Mouse (Mus musculus): ENCODE results near the gene Rnf213. TPM values are rescaled to one million over a fixed set of nuclear protein-coding genes. Genes with fewer than 3 reads are reported as not detected.

The Rnf213 gene
- polyA plus RNA-seq, 1 experiment = 16.7 TPM

- TF ChIP-seq TCF3 (IDR thresholded peaks at IDR 0.05; ENCODE audit: insufficient read length, low read depth) = no peak
- TF ChIP-seq REST (IDR thresholded peaks at IDR 0.05; ENCODE audit: insufficient read depth, insufficient read length) = no peak
- no peak for TF ChIP-seq USF1 (IDR thresholded peaks at IDR 0.05; ENCODE audit: low read depth)
- no peak for TF ChIP-seq E2F4 (IDR thresholded peaks at IDR 0.05; ENCODE audit: insufficient read depth)
- TF ChIP-seq MAX (IDR thresholded peaks at IDR 0.05; ENCODE audit: low read depth) = no peak
- TF ChIP-seq POLR2AphosphoS2 (IDR thresholded peaks at IDR 0.05; ENCODE audit: insufficient read length, low read depth) = no peak
- no peak for TF ChIP-seq TCF12 (IDR thresholded peaks at IDR 0.05; ENCODE audit: insufficient read depth, poor library complexity, severe bottlenecking)
- TF ChIP-seq MYOD1 (IDR thresholded peaks at IDR 0.05; ENCODE audit: control insufficient read depth in 1 of 3, insufficient read length in 2 of 3, low read depth in 2 of 3) = no peak
- TF ChIP-seq CEBPB (IDR thresholded peaks at IDR 0.05; ENCODE audit: insufficient read depth, poor library complexity, severe bottlenecking) = no peak
- TF ChIP-seq MYOG (IDR thresholded peaks at IDR 0.05; ENCODE audit: control insufficient read depth in 1 of 3, insufficient read depth in 1 of 3, insufficient read length in 2 of 3, low read depth in 2 of 3) = no peak
- no peak for TF ChIP-seq SRF (IDR thresholded peaks at IDR 0.05; ENCODE audit: control insufficient read depth, insufficient read length, low read depth)
- TF ChIP-seq POLR2A (IDR thresholded peaks at IDR 0.05; ENCODE audit: insufficient read length, low read depth) = no peak
- H3ac ChIP-seq (ENCODE audit: control insufficient read depth, insufficient read length) = no peak overlapping the region
- no peak overlapping the region for H3K4me2 ChIP-seq (ENCODE audit: low read depth)
- H3K36me3 ChIP-seq (ENCODE audit: control insufficient read depth, insufficient read depth) = no peaks in the 10 kb centered on the region
- H3K27me3 ChIP-seq (ENCODE audit: control insufficient read depth, insufficient read depth, insufficient read length) = no peaks in the 10 kb centered on the region
- H3K4me3 ChIP-seq = no peak overlapping the region
- H3K79me2 ChIP-seq (ENCODE audit: control insufficient read depth, insufficient read depth) = no peaks in the 10 kb centered on the region
These were observed 133.4 kb downstream of the Rnf213 start for GRCm38 (mm10) chr11:119526068-119526966.

DNA sequence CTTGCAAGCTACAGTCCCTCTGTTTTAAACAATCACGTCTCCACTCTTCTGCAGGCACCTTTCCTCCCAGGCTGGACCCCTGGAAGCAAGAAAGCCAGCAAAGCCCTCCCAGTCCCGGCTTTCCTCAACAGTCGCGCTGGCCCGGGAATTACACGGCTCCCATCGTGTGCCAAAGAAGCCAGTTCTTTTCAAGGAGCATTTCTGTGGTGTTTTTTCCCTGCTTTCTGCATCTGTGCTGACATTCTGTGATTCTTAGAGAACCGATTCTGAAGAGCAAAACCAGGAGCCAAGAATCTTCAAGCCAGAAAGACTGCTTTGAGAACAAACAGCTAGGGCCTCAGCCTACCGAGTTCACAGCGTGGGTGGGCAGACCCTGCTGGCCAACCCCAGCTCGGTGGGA, 136.0 kb downstream of the Rnf213 start:
- H3K4me3 ChIP-seq = no peak overlapping the region
- H3K4me2 ChIP-seq (ENCODE audit: low read depth) = no peak overlapping the region
- no peaks in the 10 kb centered on the region for H3K79me2 ChIP-seq (ENCODE audit: control insufficient read depth, insufficient read depth)
- no peaks in the 10 kb centered on the region for H3K36me3 ChIP-seq (ENCODE audit: control insufficient read depth, insufficient read depth)
- TF ChIP-seq MAX (IDR thresholded peaks at IDR 0.05; ENCODE audit: low read depth) = no peak
- no peak for TF ChIP-seq POLR2A (IDR thresholded peaks at IDR 0.05; ENCODE audit: insufficient read length, low read depth)
- TF ChIP-seq USF1 (IDR thresholded peaks at IDR 0.05; ENCODE audit: low read depth) = no peak
- TF ChIP-seq MYOG (IDR thresholded peaks at IDR 0.05; ENCODE audit: control insufficient read depth in 1 of 3, insufficient read depth in 1 of 3, insufficient read length in 2 of 3, low read depth in 2 of 3) = no peak
- TF ChIP-seq CEBPB (IDR thresholded peaks at IDR 0.05; ENCODE audit: insufficient read depth, poor library complexity, severe bottlenecking) = no peak
- no peaks in the 10 kb centered on the region for H3K27me3 ChIP-seq (ENCODE audit: control insufficient read depth, insufficient read depth, insufficient read length)
- no peak overlapping the region for H3ac ChIP-seq (ENCODE audit: control insufficient read depth, insufficient read length)

DNA sequence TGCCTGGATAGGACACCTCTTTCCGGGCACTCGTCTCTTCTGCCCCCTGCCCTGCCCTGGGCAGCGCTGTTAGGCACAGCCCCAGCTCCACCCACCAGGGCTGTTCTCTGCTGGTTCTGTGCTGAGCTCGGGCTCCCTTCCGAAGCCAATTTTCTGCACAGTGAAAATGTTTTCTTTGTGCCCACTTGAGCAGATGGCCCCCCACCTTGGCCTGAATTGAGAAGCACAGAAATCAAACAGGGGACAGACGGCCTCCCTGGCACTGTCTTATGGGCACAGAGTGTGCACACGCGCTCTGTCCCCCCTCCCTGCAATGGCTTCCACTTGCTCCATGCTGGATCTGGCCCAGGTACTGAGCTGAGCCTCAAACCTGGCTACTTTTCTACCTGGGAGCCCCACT, 139.6 kb downstream of the Rnf213 start:
- H3K4me3 ChIP-seq = no peak overlapping the region
- no peaks in the 10 kb centered on the region for H3K27me3 ChIP-seq (ENCODE audit: control insufficient read depth, insufficient read depth, insufficient read length)
- H3K4me2 ChIP-seq (ENCODE audit: low read depth) = no peak overlapping the region
- H3K36me3 ChIP-seq (ENCODE audit: control insufficient read depth, insufficient read depth) = no peaks in the 10 kb centered on the region
- no peak for TF ChIP-seq TCF3 (IDR thresholded peaks at IDR 0.05; ENCODE audit: insufficient read length, low read depth)
- no peak overlapping the region for H3ac ChIP-seq (ENCODE audit: control insufficient read depth, insufficient read length)
- no peaks in the 10 kb centered on the region for H3K79me2 ChIP-seq (ENCODE audit: control insufficient read depth, insufficient read depth)

- Histone ChIP-seq H3K36me3 (ENCODE audit: control insufficient read depth, insufficient read depth) (no peaks in the 10 kb centered on the region), H3ac (ENCODE audit: control insufficient read depth, insufficient read length) (no peak overlapping the region), H3K4me3 (no peak overlapping the region), H3K79me2 (ENCODE audit: control insufficient read depth, insufficient read depth) (no peaks in the 10 kb centered on the region), H3K4me2 (ENCODE audit: low read depth) (no peak overlapping the region), H3K27me3 (ENCODE audit: control insufficient read depth, insufficient read depth, insufficient read length) (no peaks in the 10 kb centered on the region)
- TF ChIP-seq MYOG (IDR thresholded peaks at IDR 0.05; ENCODE audit: control insufficient read depth in 1 of 3, insufficient read depth in 1 of 3, insufficient read length in 2 of 3, low read depth in 2 of 3) (no peak), CEBPB (IDR thresholded peaks at IDR 0.05; ENCODE audit: insufficient read depth, poor library complexity, severe bottlenecking) (no peak), E2F4 (IDR thresholded peaks at IDR 0.05; ENCODE audit: insufficient read depth) (no peak), POLR2A (IDR thresholded peaks at IDR 0.05; ENCODE audit: insufficient read length, low read depth) (no peak), MYOD1 (IDR thresholded peaks at IDR 0.05; ENCODE audit: control insufficient read depth in 1 of 3, insufficient read length in 2 of 3, low read depth in 2 of 3) (no peak)
These were observed 140.8 kb downstream of the Rnf213 start for GRCm38 (mm10) chr11:119533745-119534144.

Other genes starting within 250 kb of the Rnf213 start
- gene Tbc1d16, start 164.6 kb upstream of the Rnf213 start, polyA plus RNA-seq (2012; fragmentation: generic; extraction: Trizol) = 8.5 TPM
- 0.07 TPM for gene Ccdc40, start 164.5 kb upstream of the Rnf213 start, polyA plus RNA-seq (2012; fragmentation: generic; extraction: Trizol)
- gene Gaa, start 125.2 kb upstream of the Rnf213 start, polyA plus RNA-seq (2012; fragmentation: generic; extraction: Trizol) = 86.4 TPM
- 247 TPM for gene Eif4a3, start 93.0 kb upstream of the Rnf213 start, polyA plus RNA-seq (2012; fragmentation: generic; extraction: Trizol)
- gene Card14, start 85.3 kb upstream of the Rnf213 start, polyA plus RNA-seq (2012; fragmentation: generic; extraction: Trizol) = 1.1 TPM
- gene Sgsh, start 37.6 kb upstream of the Rnf213 start, polyA plus RNA-seq (2012; fragmentation: generic; extraction: Trizol) = 4.2 TPM
- gene Slc26a11, start 37.5 kb upstream of the Rnf213 start, polyA plus RNA-seq (2012; fragmentation: generic; extraction: Trizol) = 1.5 TPM
- 16.6 TPM for gene Endov, start 98.2 kb downstream of the Rnf213 start, polyA plus RNA-seq (2012; fragmentation: generic; extraction: Trizol)
- gene Nptx1, start 154.7 kb downstream of the Rnf213 start, polyA plus RNA-seq (2012; fragmentation: generic; extraction: Trizol) = 9.3 TPM
- gene Rptor, start 209.8 kb downstream of the Rnf213 start, polyA plus RNA-seq (2012; fragmentation: generic; extraction: Trizol) = 59.5 TPM